In genomic region chr7:143136125-143136524, GRCm38 (mm10) we compare ENCODE assay signal across 27 mouse cellular contexts. TPM values are rescaled to one million over a fixed set of nuclear protein-coding genes. Genes with fewer than 3 reads are reported as not detected.
DNase-seq lines count a peak whose midpoint lies in the region; ATAC-seq and TF ChIP-seq lines count a peak whose summit lies in the region.
"Had no signal": no experiment of that assay in that cellular context is flagged by ENCODE, and none has a peak within 500 bp of the region (broad histone marks: within the 10 kb centered on the region; RNA-seq: fewer than 3 reads in every experiment).

No protein-coding gene starts in this region.

- no peaks in the 10 kb centered on the region for H3K79me2 ChIP-seq in myocyte (ENCODE audit: control insufficient read depth, insufficient read depth)

- 63% methylated on average over 2 of the region's 2 CpGs for WGBS in heart, embryonic 10.5 days
- WGBS in kidney, embryonic 16.5 days, result 50% methylated on average over 2 of the region's 2 CpGs
- WGBS in intestine, embryonic 16.5 days, result 70% methylated on average over 2 of the region's 2 CpGs

- H3K4me1 ChIP-seq in heart, embryonic 10.5 days, result peaks cover 53% of the 10 kb centered on the region
- H3K4me1 ChIP-seq in kidney, embryonic 16.5 days (ENCODE audit: insufficient read depth, low read length), result peaks cover 8% of the 10 kb centered on the region; the same call in 1 of the 2 replicates
- no peaks in the 10 kb centered on the region for H3K4me1 ChIP-seq in intestine, embryonic 16.5 days (ENCODE audit: control insufficient read depth, insufficient read depth, low read length)
- H3K4me1 ChIP-seq: embryonic facial prominence, embryonic 12.5 days; forebrain, embryonic 10.5 days; forebrain, embryonic 13.5 days had no signal

- H3K9ac ChIP-seq in kidney, embryonic 16.5 days (replicated peaks; ENCODE audit: low read length), result no peak overlapping the region
- H3K9ac ChIP-seq in intestine, embryonic 16.5 days (ENCODE audit: low read depth, low read length), result no peak overlapping the region
- H3K9ac ChIP-seq: embryonic facial prominence, embryonic 12.5 days; forebrain, embryonic 13.5 days; hindbrain, embryonic 14.5 days had no signal

- intact Hi-C loops in heart, postnatal 10 days (cut with DNase I), result loop anchor here (5.0 kb wide), 1 partner anchor 129 kb away; the partner anchor contains the start of gene Tspan32

- H3K36me3 ChIP-seq in heart, embryonic 10.5 days, result no peaks in the 10 kb centered on the region
- no peaks in the 10 kb centered on the region for H3K36me3 ChIP-seq in kidney, embryonic 16.5 days (ENCODE audit: insufficient read depth, low read length)
- no peaks in the 10 kb centered on the region for H3K36me3 ChIP-seq in myocyte (ENCODE audit: control insufficient read depth, insufficient read depth)
- no peaks in the 10 kb centered on the region for H3K36me3 ChIP-seq in intestine, embryonic 16.5 days (ENCODE audit: control insufficient read depth, insufficient read depth, low read length)
- H3K36me3 ChIP-seq: embryonic facial prominence, embryonic 12.5 days; forebrain, embryonic 10.5 days; G1E had no signal

- no peak overlapping the region for H3ac ChIP-seq in myocyte (ENCODE audit: control insufficient read depth, insufficient read length)

- H3K27ac ChIP-seq in heart, embryonic 10.5 days, result peak overlapping the region; percentile 38; the same call in 1 of the 2 replicates
- H3K27ac ChIP-seq in kidney, embryonic 16.5 days (ENCODE audit: low read length), result no peak overlapping the region
- no peak overlapping the region for H3K27ac ChIP-seq in intestine, embryonic 16.5 days (ENCODE audit: low read length)
- H3K27ac ChIP-seq: embryonic facial prominence, embryonic 12.5 days; forebrain, embryonic 10.5 days; forebrain, embryonic 13.5 days; heart, adult 2 months; hindbrain, embryonic 14.5 days; hindbrain, postnatal 0 days had no signal

- H3K4me3 ChIP-seq in heart, embryonic 10.5 days, result no peak overlapping the region
- H3K4me3 ChIP-seq in kidney, embryonic 16.5 days (ENCODE audit: low read length), result no peak overlapping the region
- H3K4me3 ChIP-seq in myocyte, result no peak overlapping the region
- H3K4me3 ChIP-seq in intestine, embryonic 16.5 days (ENCODE audit: low read length), result no peak overlapping the region
- H3K4me3 ChIP-seq: embryonic facial prominence, embryonic 12.5 days; forebrain, embryonic 10.5 days; forebrain, embryonic 13.5 days; heart, adult 2 months had no signal

- DNase-seq in heart, embryonic 10.5 days (ENCODE audit: low spot score), result no peak
- DNase-seq in heart, postnatal 10 days, result no peak
- DNase-seq in kidney, postnatal 36 days, result no peak
- DNase-seq: B cell, adult 2 months; cerebellum, adult 18-20 months; cerebellum, adult 9-10 months; cerebellum, postnatal 14 days; gastrocnemius, postnatal 10 days; gastrocnemius, postnatal 36 days had no signal

- ATAC-seq in kidney, embryonic 16.5 days (ENCODE audit: low FRiP score, low TSS enrichment), result 0 out of 2 replicates have a peak, but pooled peaks have one; percentile 3
- no peak for ATAC-seq in intestine, embryonic 16.5 days
- ATAC-seq: forebrain, embryonic 13.5 days; forebrain, embryonic 16.5 days; hindbrain, postnatal 0 days; inflammation-experienced regulatory T-cells, adult 6 months; intestine, postnatal 0 days; Patski had no signal

- H3K9me3 ChIP-seq in heart, embryonic 10.5 days, result no peaks in the 10 kb centered on the region
- no peaks in the 10 kb centered on the region for H3K9me3 ChIP-seq in kidney, embryonic 16.5 days (ENCODE audit: low read length)
- no peaks in the 10 kb centered on the region for H3K9me3 ChIP-seq in intestine, embryonic 16.5 days (ENCODE audit: control insufficient read depth, low read length)
- H3K9me3 ChIP-seq: embryonic facial prominence, embryonic 12.5 days; forebrain, embryonic 10.5 days; forebrain, embryonic 13.5 days; G1E had no signal

- no peak overlapping the region for H3K4me2 ChIP-seq in kidney, embryonic 16.5 days (replicated peaks; ENCODE audit: low read depth, low read length)
- no peak overlapping the region for H3K4me2 ChIP-seq in myocyte (ENCODE audit: low read depth)
- no peak overlapping the region for H3K4me2 ChIP-seq in intestine, embryonic 16.5 days (ENCODE audit: low read depth, low read length)
- H3K4me2 ChIP-seq: embryonic facial prominence, embryonic 12.5 days; forebrain, embryonic 13.5 days; heart, embryonic 11.5 days; hindbrain, embryonic 14.5 days had no signal

- no peak for TF ChIP-seq POLR2A in myocyte (IDR thresholded peaks at IDR 0.05; ENCODE audit: insufficient read length, low read depth)

- 0 out of 2 replicates have a peak, but pooled peaks cover 5% of the 10 kb centered on the region for H3K27me3 ChIP-seq in heart, embryonic 10.5 days (ENCODE audit: insufficient read depth, poor library complexity, severe bottlenecking)
- H3K27me3 ChIP-seq in kidney, embryonic 16.5 days (ENCODE audit: insufficient read depth, low read length), result no peaks in the 10 kb centered on the region
- no peaks in the 10 kb centered on the region for H3K27me3 ChIP-seq in myocyte (ENCODE audit: control insufficient read depth, insufficient read depth, insufficient read length)
- H3K27me3 ChIP-seq in intestine, embryonic 16.5 days (replicated peaks; ENCODE audit: control insufficient read depth, insufficient read depth, low read length), result no peaks in the 10 kb centered on the region
- H3K27me3 ChIP-seq: embryonic facial prominence, embryonic 12.5 days; forebrain, embryonic 13.5 days; Patski had no signal

TF ChIP-seq in myocyte, 11 proteins besides CTCF, POLR2A, EP300 and RAD21:
- no peak for TF ChIP-seq SRF (IDR thresholded peaks at IDR 0.05; ENCODE audit: control insufficient read depth, insufficient read length, low read depth)
- TF ChIP-seq USF1 (IDR thresholded peaks at IDR 0.05; ENCODE audit: low read depth), result no peak
- TF ChIP-seq E2F4 (IDR thresholded peaks at IDR 0.05; ENCODE audit: insufficient read depth), result no peak
- TF ChIP-seq TCF3 (IDR thresholded peaks at IDR 0.05; ENCODE audit: insufficient read length, low read depth), result peak; percentile 14
- peak in 2 of 3 experiments; percentile 70 to 74 for TF ChIP-seq MYOG (IDR thresholded peaks at IDR 0.05; ENCODE audit: control insufficient read depth in 1 of 3, insufficient read depth in 1 of 3, insufficient read length in 2 of 3, low read depth in 2 of 3)
- peak; percentile 28 to 86 (median 54) for TF ChIP-seq MYOD1 (IDR thresholded peaks at IDR 0.05; ENCODE audit: control insufficient read depth in 1 of 3, insufficient read length in 2 of 3, low read depth in 2 of 3)
- TF ChIP-seq TCF12 (IDR thresholded peaks at IDR 0.05; ENCODE audit: insufficient read depth, poor library complexity, severe bottlenecking), result peak; percentile 55
TF ChIP-seq in myocyte: peak in this region for 4.

RNA-seq across cellular contexts. Expression of gene Kcnq1, which starts 30.0 kb away (rescaled TPM):
- 5.4 and 10.5 TPM in 2 replicates for polyA plus RNA-seq in heart, embryonic 10.5 days (2016; fragmentation: Nextera tagmentation; extraction: Ambion mirVana)
- total RNA-seq in heart, postnatal 10 days (2021), result 10 to 100 TPM; 40.9 to 42.0 TPM
- 9.2 and 9.8 TPM in 2 replicates for polyA plus RNA-seq in kidney, embryonic 16.5 days (2015; fragmentation: Nextera tagmentation; extraction: Ambion mirVana)
- polyA plus RNA-seq in myocyte (2012; fragmentation: generic; extraction: Trizol), result 0.12 TPM
- polyA plus RNA-seq in intestine, embryonic 16.5 days (2015; fragmentation: Nextera tagmentation; extraction: Ambion mirVana), result 9.7 and 10.8 TPM in 2 replicates
- total RNA-seq: CH12.LX; G1E; granulocyte monocyte progenitor cell, adult 5-6 weeks had no signal
- polyA plus RNA-seq: G1E had no signal

RNA-seq across cellular contexts. Expression of gene Trpm5, which starts 41.7 kb away (rescaled TPM):
- polyA plus RNA-seq in heart, embryonic 10.5 days (2016; fragmentation: Nextera tagmentation; extraction: Ambion mirVana), result 1.1 and 1.5 TPM in 2 replicates
- total RNA-seq in heart, postnatal 10 days (2021), result under 1 TPM; 0.43 to 0.62 TPM
- polyA plus RNA-seq in kidney, embryonic 16.5 days (2015; fragmentation: Nextera tagmentation; extraction: Ambion mirVana), result 6.0 and 6.9 TPM in 2 replicates
- polyA plus RNA-seq in myocyte (2012; fragmentation: generic; extraction: Trizol), result 6.9 TPM
- polyA plus RNA-seq in intestine, embryonic 16.5 days (2015; fragmentation: Nextera tagmentation; extraction: Ambion mirVana), result 7.9 and 8.0 TPM in 2 replicates
- total RNA-seq: gastrocnemius, adult 18-20 months; gastrocnemius, postnatal 36 days; granulocyte monocyte progenitor cell, adult 5-6 weeks; heart, adult 2 months had no signal
- polyA plus RNA-seq: G1E had no signal
